Mouse (Mus musculus): ENCODE results near the gene E130308A19Rik. TPM values are rescaled to one million over a fixed set of nuclear protein-coding genes. Genes with fewer than 3 reads are reported as not detected.

E130308A19Rik gene
- polyA plus RNA-seq, 1 experiment from 2014 or later: 24.1 TPM

- ATAC-seq (replicated peaks; ENCODE audit: low FRiP score, low TSS enrichment, low read depth): no peak
Measured at GRCm38 (mm10) chr4:59764950-59765349, 138.9 kb downstream of the E130308A19Rik start.

GRCm38 (mm10) chr4:59765385-59766005 lies 139.5 kb downstream of the E130308A19Rik start:
- H3K27ac ChIP-seq (ENCODE audit: low read depth): peak overlapping the region; percentile 38; the same call in 1 of the 2 replicates
- no peak overlapping the region for H3K9ac ChIP-seq (ENCODE audit: low read length)
- 0 out of 2 replicates have a peak, but pooled peaks have one; percentile 34 for ATAC-seq (replicated peaks; ENCODE audit: low FRiP score, low TSS enrichment, low read depth)

More at GRCm38 (mm10) chr4:59764950-59765349, 138.9 kb downstream of the E130308A19Rik start:
- DNase-seq (ENCODE audit: low spot score): peak; percentile 51
- Histone ChIP-seq H3K36me3 (ENCODE audit: control insufficient read depth, insufficient read depth, low read length) (0 out of 2 replicates have a peak, but pooled peaks cover 13% of the 10 kb centered on the region), H3K27ac (ENCODE audit: low read depth) (0 out of 2 replicates have a peak overlapping the region, but pooled peaks have one; percentile 18), H3K9ac (ENCODE audit: low read length) (no peak overlapping the region), H3K4me2 (ENCODE audit: low read length) (peak overlapping the region; percentile 18), H3K27me3 (replicated peaks; ENCODE audit: control insufficient read depth, insufficient read depth, low read length) (no peaks in the 10 kb centered on the region), H3K4me3 (ENCODE audit: low read depth, low read length) (no peak overlapping the region), H3K4me1 (replicated peaks; ENCODE audit: control insufficient read depth, insufficient read depth, low read length) (0 out of 2 replicates have a peak, but pooled peaks cover 9% of the 10 kb centered on the region), H3K9me3 (ENCODE audit: control insufficient read depth, low read length) (no peaks in the 10 kb centered on the region)
- 66% methylated on average over 7 of the region's 7 CpGs for WGBS

GRCm38 (mm10) chr4:59767717-59768116 lies 141.7 kb downstream of the E130308A19Rik start:
- H3K4me1 ChIP-seq (replicated peaks; ENCODE audit: control insufficient read depth, insufficient read depth, low read length): 0 out of 2 replicates have a peak, but pooled peaks cover 9% of the 10 kb centered on the region
- H3K4me2 ChIP-seq (ENCODE audit: low read length): no peak overlapping the region
- H3K27me3 ChIP-seq (replicated peaks; ENCODE audit: control insufficient read depth, insufficient read depth, low read length): no peaks in the 10 kb centered on the region
- no peak for DNase-seq (ENCODE audit: low spot score)
- H3K9ac ChIP-seq (ENCODE audit: low read length): no peak overlapping the region
- H3K4me3 ChIP-seq (ENCODE audit: low read depth, low read length): no peak overlapping the region
- ATAC-seq (replicated peaks; ENCODE audit: low FRiP score, low TSS enrichment, low read depth): no peak
- WGBS: 78% methylated on average over 2 of the region's 2 CpGs
- no peaks in the 10 kb centered on the region for H3K9me3 ChIP-seq (ENCODE audit: control insufficient read depth, low read length)
- H3K36me3 ChIP-seq (ENCODE audit: control insufficient read depth, insufficient read depth, low read length): peaks cover 36% of the 10 kb centered on the region
- no peak overlapping the region for H3K27ac ChIP-seq (ENCODE audit: low read depth)

More at GRCm38 (mm10) chr4:59765385-59766005, 139.5 kb downstream of the E130308A19Rik start:
- Histone ChIP-seq H3K4me3 (ENCODE audit: low read depth, low read length) (no peak overlapping the region), H3K4me1 (replicated peaks; ENCODE audit: control insufficient read depth, insufficient read depth, low read length) (0 out of 2 replicates have a peak, but pooled peaks cover 9% of the 10 kb centered on the region), H3K9me3 (ENCODE audit: control insufficient read depth, low read length) (no peaks in the 10 kb centered on the region), H3K27me3 (replicated peaks; ENCODE audit: control insufficient read depth, insufficient read depth, low read length) (no peaks in the 10 kb centered on the region), H3K36me3 (ENCODE audit: control insufficient read depth, insufficient read depth, low read length) (peaks cover 18% of the 10 kb centered on the region), H3K4me2 (ENCODE audit: low read length) (peak overlapping the region; percentile 18)
- peak; percentile 53 for DNase-seq (ENCODE audit: low spot score)
- WGBS: 25% methylated on average over 7 of the region's 7 CpGs

- Histone ChIP-seq H3K27me3 (replicated peaks; ENCODE audit: control insufficient read depth, insufficient read depth, low read length) (no peaks in the 10 kb centered on the region), H3K4me1 (replicated peaks; ENCODE audit: control insufficient read depth, insufficient read depth, low read length) (no peaks in the 10 kb centered on the region), H3K27ac (ENCODE audit: low read depth) (no peak overlapping the region), H3K9ac (ENCODE audit: low read length) (no peak overlapping the region), H3K4me2 (ENCODE audit: low read length) (no peak overlapping the region), H3K9me3 (ENCODE audit: control insufficient read depth, low read length) (no peaks in the 10 kb centered on the region), H3K36me3 (ENCODE audit: control insufficient read depth, insufficient read depth, low read length) (peaks cover 63% of the 10 kb centered on the region), H3K4me3 (ENCODE audit: low read depth, low read length) (no peak overlapping the region)
- WGBS: 76% methylated on average over 17 of the region's 17 CpGs
- DNase-seq (ENCODE audit: low spot score) (no peak), ATAC-seq (replicated peaks; ENCODE audit: low FRiP score, low TSS enrichment, low read depth) (no peak)
Measured at GRCm38 (mm10) chr4:59772171-59772879, 146.3 kb downstream of the E130308A19Rik start.

GRCm38 (mm10) chr4:59777828-59778227 lies 151.8 kb downstream of the E130308A19Rik start:
- no peaks in the 10 kb centered on the region for H3K4me1 ChIP-seq (replicated peaks; ENCODE audit: control insufficient read depth, insufficient read depth, low read length)
- DNase-seq (ENCODE audit: low spot score): peak; percentile 28
- no peak for ATAC-seq (replicated peaks; ENCODE audit: low FRiP score, low TSS enrichment, low read depth)
- peaks cover 27% of the 10 kb centered on the region for H3K36me3 ChIP-seq (ENCODE audit: control insufficient read depth, insufficient read depth, low read length)
- no peak overlapping the region for H3K4me3 ChIP-seq (ENCODE audit: low read depth, low read length)
- 87% methylated on average over 3 of the region's 3 CpGs for WGBS
- no peaks in the 10 kb centered on the region for H3K27me3 ChIP-seq (replicated peaks; ENCODE audit: control insufficient read depth, insufficient read depth, low read length)
- H3K9ac ChIP-seq (ENCODE audit: low read length): no peak overlapping the region
- no peak overlapping the region for H3K27ac ChIP-seq (ENCODE audit: low read depth)
- no peak overlapping the region for H3K4me2 ChIP-seq (ENCODE audit: low read length)
- H3K9me3 ChIP-seq (ENCODE audit: control insufficient read depth, low read length): no peaks in the 10 kb centered on the region

- Histone ChIP-seq H3K4me3 (ENCODE audit: low read depth, low read length) (no peak overlapping the region), H3K9ac (ENCODE audit: low read length) (no peak overlapping the region), H3K27ac (ENCODE audit: low read depth) (no peak overlapping the region), H3K4me2 (ENCODE audit: low read length) (no peak overlapping the region), H3K9me3 (ENCODE audit: control insufficient read depth, low read length) (no peaks in the 10 kb centered on the region), H3K27me3 (replicated peaks; ENCODE audit: control insufficient read depth, insufficient read depth, low read length) (no peaks in the 10 kb centered on the region), H3K4me1 (replicated peaks; ENCODE audit: control insufficient read depth, insufficient read depth, low read length) (no peaks in the 10 kb centered on the region), H3K36me3 (ENCODE audit: control insufficient read depth, insufficient read depth, low read length) (peaks cover 5% of the 10 kb centered on the region; the same call in 1 of the 2 replicates)
- 24% methylated on average over 1 of the region's 1 CpGs for WGBS
- ATAC-seq (replicated peaks; ENCODE audit: low FRiP score, low TSS enrichment, low read depth): no peak
- peak; percentile 33 for DNase-seq (ENCODE audit: low spot score)
Measured at GRCm38 (mm10) chr4:59780568-59780967, 154.6 kb downstream of the E130308A19Rik start.

- Histone ChIP-seq H3K36me3 (ENCODE audit: control insufficient read depth, insufficient read depth, low read length) (no peaks in the 10 kb centered on the region), H3K4me1 (replicated peaks; ENCODE audit: control insufficient read depth, insufficient read depth, low read length) (no peaks in the 10 kb centered on the region), H3K9me3 (ENCODE audit: control insufficient read depth, low read length) (no peaks in the 10 kb centered on the region), H3K4me2 (ENCODE audit: low read length) (peak overlapping the region; percentile 90), H3K4me3 (ENCODE audit: low read depth, low read length) (peak overlapping the region; percentile 94), H3K27me3 (replicated peaks; ENCODE audit: control insufficient read depth, insufficient read depth, low read length) (no peaks in the 10 kb centered on the region), H3K9ac (ENCODE audit: low read length) (peak overlapping the region; percentile 83), H3K27ac (ENCODE audit: low read depth) (peak overlapping the region; percentile 67; the same call in 1 of the 2 replicates)
- under 1% methylated on average over 47 of the region's 47 CpGs for WGBS
- DNase-seq (ENCODE audit: low spot score): no peak
- peak; percentile 72 for ATAC-seq (replicated peaks; ENCODE audit: low FRiP score, low TSS enrichment, low read depth)
Measured at GRCm38 (mm10) chr4:59782853-59783684, 157.1 kb downstream of the E130308A19Rik start.

- Histone ChIP-seq H3K4me3 (ENCODE audit: low read depth, low read length) (peak overlapping the region; percentile 94), H3K9ac (ENCODE audit: low read length) (peak overlapping the region; percentile 83)
Measured at GRCm38 (mm10) chr4:59783685-59784279, 157.8 kb downstream of the E130308A19Rik start.

More at GRCm38 (mm10) chr4:59783685-59784279, 157.8 kb downstream of the E130308A19Rik start:
- WGBS: under 1% methylated on average over 36 of the region's 36 CpGs
- H3K27ac ChIP-seq (ENCODE audit: low read depth): peak overlapping the region; percentile 67; the same call in 1 of the 2 replicates
- H3K27me3 ChIP-seq (replicated peaks; ENCODE audit: control insufficient read depth, insufficient read depth, low read length): no peaks in the 10 kb centered on the region
- H3K4me1 ChIP-seq (replicated peaks; ENCODE audit: control insufficient read depth, insufficient read depth, low read length): no peaks in the 10 kb centered on the region
- H3K4me2 ChIP-seq (ENCODE audit: low read length): peak overlapping the region; percentile 90
- ATAC-seq (replicated peaks; ENCODE audit: low FRiP score, low TSS enrichment, low read depth): peak; percentile 96
- H3K36me3 ChIP-seq (ENCODE audit: control insufficient read depth, insufficient read depth, low read length): no peaks in the 10 kb centered on the region
- H3K9me3 ChIP-seq (ENCODE audit: control insufficient read depth, low read length): no peaks in the 10 kb centered on the region
- peak; percentile 94 for DNase-seq (ENCODE audit: low spot score)

Measured in intestine, embryonic 14.5 days (tissue).